ENCODE assay signal across 30 mouse cellular contexts in the genomic region with DNA sequence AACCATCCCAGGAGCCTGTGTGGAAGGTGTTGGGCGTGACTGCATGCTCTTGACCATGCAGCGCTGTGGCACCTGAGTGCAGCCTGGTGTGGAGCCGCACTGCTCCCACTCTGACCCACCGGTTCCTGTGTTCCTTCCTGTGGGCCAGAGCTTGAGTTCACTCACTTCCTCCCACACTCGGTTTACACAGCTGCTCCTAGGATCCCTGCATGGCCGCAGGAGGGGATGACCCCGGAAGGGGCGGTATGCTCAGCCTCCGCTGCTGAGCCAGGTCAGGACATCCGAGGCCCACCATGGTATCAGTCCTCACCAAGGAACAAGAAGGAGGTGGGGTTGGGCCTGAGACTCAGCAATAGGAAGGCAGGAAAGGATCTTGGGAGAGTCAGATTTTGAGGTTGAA.
DNase-seq lines count a peak whose midpoint lies in the region; ATAC-seq and TF ChIP-seq lines count a peak whose summit lies in the region.
"Had no signal": no experiment of that assay in that cellular context is flagged by ENCODE, and none has a peak within 500 bp of the region (broad histone marks: within the 10 kb centered on the region; RNA-seq: fewer than 3 reads in every experiment).

No protein-coding gene starts in this region.

- H3K79me2 ChIP-seq in liver, adult 2 months (ENCODE audit: control insufficient read depth, insufficient read depth, low read length): no peaks in the 10 kb centered on the region

- peaks cover 9% of the 10 kb centered on the region; the same call in 1 of the 2 replicates for H3K4me1 ChIP-seq in heart, embryonic 11.5 days (ENCODE audit: control insufficient read depth, insufficient read depth, low read length)
- H3K4me1 ChIP-seq in kidney, embryonic 14.5 days (ENCODE audit: control insufficient read depth, insufficient read depth, low read length): peaks cover 20% of the 10 kb centered on the region
- H3K4me1 ChIP-seq in liver, adult 2 months (ENCODE audit: control insufficient read depth, insufficient read depth, low read length): no peaks in the 10 kb centered on the region
- no peaks in the 10 kb centered on the region for H3K4me1 ChIP-seq in liver, embryonic 11.5 days (replicated peaks; ENCODE audit: control insufficient read depth, insufficient read depth, low read length)
- H3K4me1 ChIP-seq in embryonic facial prominence, embryonic 10.5 days: peaks cover 47% of the 10 kb centered on the region

- H3K4me3 ChIP-seq in heart, embryonic 11.5 days (ENCODE audit: low read depth, low read length): no peak overlapping the region
- no peak overlapping the region for H3K4me3 ChIP-seq in kidney, embryonic 14.5 days (ENCODE audit: low read length)
- H3K4me3 ChIP-seq in liver, adult 2 months (ENCODE audit: insufficient read depth, low read depth, low read length): no peak overlapping the region
- H3K4me3 ChIP-seq in liver, embryonic 11.5 days (ENCODE audit: low read depth, low read length): no peak overlapping the region
- no peak overlapping the region for H3K4me3 ChIP-seq in embryonic facial prominence, embryonic 10.5 days
- H3K4me3 ChIP-seq: embryonic facial prominence, embryonic 12.5 days; gastrocnemius, adult 2 months; heart, adult 2 months; limb, embryonic 15.5 days had no signal

- H3K9me3 ChIP-seq in heart, embryonic 11.5 days (replicated peaks; ENCODE audit: control insufficient read depth, low read length): no peaks in the 10 kb centered on the region
- H3K9me3 ChIP-seq in kidney, embryonic 14.5 days (ENCODE audit: control insufficient read depth, low read length): no peaks in the 10 kb centered on the region
- H3K9me3 ChIP-seq in liver, embryonic 11.5 days (ENCODE audit: control insufficient read depth, low read length): no peaks in the 10 kb centered on the region
- no peaks in the 10 kb centered on the region for H3K9me3 ChIP-seq in embryonic facial prominence, embryonic 10.5 days
- H3K9me3 ChIP-seq: embryonic facial prominence, embryonic 12.5 days; limb, embryonic 15.5 days had no signal

- no peak for TF ChIP-seq POLR2A in liver, adult 2 months (IDR thresholded peaks at IDR 0.05; ENCODE audit: extremely low read depth, insufficient read depth, low read length)

- H3K4me2 ChIP-seq in heart, embryonic 11.5 days: no peak overlapping the region
- no peak overlapping the region for H3K4me2 ChIP-seq in kidney, embryonic 14.5 days (replicated peaks; ENCODE audit: low read depth, low read length)
- no peak overlapping the region for H3K4me2 ChIP-seq in liver, embryonic 11.5 days
- H3K4me2 ChIP-seq: embryonic facial prominence, embryonic 12.5 days; hindbrain, embryonic 14.5 days; limb, embryonic 15.5 days had no signal

- peaks cover 17% of the 10 kb centered on the region for H3K36me3 ChIP-seq in heart, embryonic 11.5 days (ENCODE audit: control insufficient read depth, insufficient read depth, low read length)
- no peaks in the 10 kb centered on the region for H3K36me3 ChIP-seq in kidney, embryonic 14.5 days (ENCODE audit: control insufficient read depth, insufficient read depth, low read length)
- H3K36me3 ChIP-seq in liver, adult 2 months (ENCODE audit: control insufficient read depth, insufficient read depth, low read length): peaks cover 2% of the 10 kb centered on the region; the same call in 1 of the 2 replicates
- H3K36me3 ChIP-seq in liver, embryonic 11.5 days (ENCODE audit: control insufficient read depth, insufficient read depth, low read length): peaks cover 4% of the 10 kb centered on the region
- peaks cover 47% of the 10 kb centered on the region for H3K36me3 ChIP-seq in embryonic facial prominence, embryonic 10.5 days (replicated peaks)

- no peak for TF ChIP-seq CTCF in liver, adult 2 months (IDR thresholded peaks at IDR 0.05; ENCODE audit: low read depth, low read length)

- ATAC-seq in heart, embryonic 11.5 days (replicated peaks; ENCODE audit: insufficient number of reproducible peaks, low FRiP score, low TSS enrichment): no peak
- 0 out of 2 replicates have a peak, but pooled peaks have one; percentile 37 for ATAC-seq in kidney, embryonic 14.5 days (ENCODE audit: low FRiP score, low TSS enrichment)
- ATAC-seq in liver, embryonic 11.5 days (replicated peaks; ENCODE audit: low FRiP score): no peak
- ATAC-seq: forebrain, embryonic 16.5 days; intestine, postnatal 0 days; Patski had no signal

- H3K27me3 ChIP-seq in heart, embryonic 11.5 days (ENCODE audit: control insufficient read depth, insufficient read depth, low read length): no peaks in the 10 kb centered on the region
- H3K27me3 ChIP-seq in kidney, embryonic 14.5 days (ENCODE audit: control insufficient read depth, insufficient read depth, low read length): no peaks in the 10 kb centered on the region
- no peaks in the 10 kb centered on the region for H3K27me3 ChIP-seq in liver, adult 2 months (ENCODE audit: control insufficient read depth, insufficient read depth, low read length)
- H3K27me3 ChIP-seq in liver, embryonic 11.5 days (replicated peaks; ENCODE audit: control insufficient read depth, insufficient read depth, low read length): no peaks in the 10 kb centered on the region
- H3K27me3 ChIP-seq in embryonic facial prominence, embryonic 10.5 days (replicated peaks; ENCODE audit: low read depth, poor library complexity, severe bottlenecking): no peaks in the 10 kb centered on the region
- H3K27me3 ChIP-seq: embryonic facial prominence, embryonic 12.5 days; limb, embryonic 15.5 days; Patski had no signal

- no peak overlapping the region for H3K9ac ChIP-seq in heart, embryonic 11.5 days (ENCODE audit: low read depth, low read length)
- H3K9ac ChIP-seq in kidney, embryonic 14.5 days (ENCODE audit: low read depth, low read length): no peak overlapping the region
- H3K9ac ChIP-seq in liver, adult 2 months (ENCODE audit: low read depth, low read length): no peak overlapping the region
- no peak overlapping the region for H3K9ac ChIP-seq in liver, embryonic 11.5 days (ENCODE audit: low read depth, low read length)
- H3K9ac ChIP-seq: embryonic facial prominence, embryonic 12.5 days; hindbrain, embryonic 14.5 days; limb, embryonic 15.5 days had no signal

- 87% methylated on average over 10 of the region's 10 CpGs for WGBS in heart, embryonic 11.5 days (ENCODE audit: insufficient replicate concordance)
- WGBS in kidney, embryonic 14.5 days: 39% methylated on average over 10 of the region's 10 CpGs
- 80% methylated on average over 10 of the region's 10 CpGs for WGBS in liver, adult 2 months
- WGBS in liver, embryonic 11.5 days: 78% methylated on average over 10 of the region's 10 CpGs
- 84% methylated on average over 10 of the region's 10 CpGs for WGBS in embryonic facial prominence, embryonic 10.5 days

- peak overlapping the region; percentile 25; the same call in 1 of the 2 replicates for H3K27ac ChIP-seq in heart, embryonic 11.5 days (ENCODE audit: low read depth, low read length)
- no peak overlapping the region for H3K27ac ChIP-seq in kidney, embryonic 14.5 days (ENCODE audit: low read depth, low read length)
- 0 out of 2 replicates have a peak overlapping the region, but pooled peaks have one; percentile 29 for H3K27ac ChIP-seq in liver, adult 2 months (replicated peaks; ENCODE audit: insufficient read depth, low read depth, low read length)
- H3K27ac ChIP-seq in liver, embryonic 11.5 days (ENCODE audit: low read depth, low read length): no peak overlapping the region
- peak overlapping the region; percentile 62 for H3K27ac ChIP-seq in embryonic facial prominence, embryonic 10.5 days (replicated peaks)
- H3K27ac ChIP-seq: embryonic facial prominence, embryonic 12.5 days; gastrocnemius, adult 2 months; heart, adult 2 months; hindbrain, embryonic 14.5 days; limb, embryonic 15.5 days; macrophage had no signal

- no peak for DNase-seq in heart, adult 9 months (ENCODE audit: low spot score in 2 of 2)
- no peak for DNase-seq in kidney, adult 8-10 months
- no peak for DNase-seq in liver, adult 2 months (ENCODE audit: extremely low read depth, low read depth, low spot score)
- no peak for DNase-seq in liver, embryonic 11.5 days (ENCODE audit: low spot score)
- no peak for DNase-seq in embryonic facial prominence, embryonic 10.5 days (ENCODE audit: low spot score)
- no peak for DNase-seq in thymus, postnatal 0 days (ENCODE audit: low spot score)
- DNase-seq: adrenal gland, postnatal 14 days; cerebellum, adult 11 months; cerebellum, adult 9-10 months; cerebellum, postnatal 36 days; gastrocnemius, adult 2 months; gastrocnemius, postnatal 36 days; kidney, postnatal 10 days; left cerebral cortex, postnatal 4 days; lung, adult 2 months; lung, postnatal 10 days; midbrain, embryonic 14.5 days; right cerebral cortex, adult 18-20 months; spleen, adult 18-20 months; thymus, postnatal 25 days had no signal

Comparison
In these comparisons a context has a peak if more than half of its experiments do, and no peak if none do; other contexts are left out.
1. H3K27ac ChIP-seq: peak in heart, embryonic 11.5 days (single experiment), liver, adult 2 months (single experiment) and embryonic facial prominence, embryonic 10.5 days (single experiment); none in kidney, embryonic 14.5 days (single experiment) and liver, embryonic 11.5 days (single experiment).